Mouse (Mus musculus): ENCODE data around the gene 1700057G04Rik. TPM values are rescaled to one million over a fixed set of nuclear protein-coding genes. Genes with fewer than 3 reads are reported as not detected.

The 1700057G04Rik gene
- not detected in 2 replicates for polyA plus RNA-seq (2015; fragmentation: Nextera tagmentation; extraction: Ambion mirVana)

GRCm38 (mm10) chr9:92309077-92309476 lies at the start of gene 1700057G04Rik:
1700057G04Rik (plus strand) TSS chr9:92309377.
- Histone ChIP-seq H3K36me3 (ENCODE audit: control insufficient read depth, insufficient read depth) (no peaks in the 10 kb centered on the region), H3K27me3 (ENCODE audit: control insufficient read depth, insufficient read depth, low read length) (no peaks in the 10 kb centered on the region), H3K27ac (ENCODE audit: low read length) (no peak within 1 kb of the TSS), H3K9ac (ENCODE audit: low read length) (no peak within 1 kb of the TSS), H3K4me1 (ENCODE audit: control insufficient read depth, insufficient read depth, low read length) (no peaks in the 10 kb centered on the region), H3K4me2 (ENCODE audit: low read depth, low read length) (no peak within 1 kb of the TSS), H3K4me3 (ENCODE audit: low read length) (no peak within 1 kb of the TSS), H3K9me3 (replicated peaks; ENCODE audit: control insufficient read depth, low read length) (no peaks in the 10 kb centered on the region)
- no peak for ATAC-seq (replicated peaks; ENCODE audit: extremely low read depth, insufficient read depth, low FRiP score)
- WGBS: 47% methylated on average over 1 of the region's 1 CpGs

DNA sequence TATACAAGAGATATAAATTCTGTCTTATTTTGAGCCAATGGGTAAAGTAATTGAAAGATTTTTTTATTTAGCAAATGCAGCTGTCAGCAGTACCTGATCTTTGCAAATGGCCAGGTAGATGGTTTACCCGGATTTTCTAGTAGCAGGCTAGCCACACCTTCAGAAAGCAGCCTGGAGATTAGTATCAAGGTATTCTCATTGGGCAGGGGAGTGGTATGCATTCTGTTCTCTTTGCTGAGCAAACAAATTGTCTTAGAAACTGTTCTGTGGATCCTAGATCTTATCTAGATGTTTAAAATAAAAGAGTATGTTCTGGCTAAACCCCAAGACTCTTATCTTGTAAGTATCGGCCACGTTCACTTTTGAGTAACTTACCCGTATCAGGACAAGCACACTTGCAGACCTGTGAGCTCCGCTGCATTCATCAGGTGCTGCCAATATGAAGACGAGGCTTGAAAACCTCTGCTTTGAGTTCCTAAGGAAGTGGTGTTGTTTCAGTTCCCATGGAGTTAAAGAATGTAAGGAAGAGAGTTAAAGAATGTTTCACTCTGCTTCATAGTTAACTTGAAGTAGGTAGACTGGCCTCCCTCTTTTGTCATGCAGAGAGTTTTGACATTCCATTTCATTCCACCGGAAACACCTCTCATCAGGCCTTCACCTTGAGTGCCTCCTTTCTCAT lies 48.6 kb upstream of the 1700057G04Rik start:
- no peak overlapping the region for H3K27ac ChIP-seq (ENCODE audit: low read length)
- no peak for ATAC-seq (replicated peaks; ENCODE audit: extremely low read depth, insufficient read depth, low FRiP score)
- no peak overlapping the region for H3K9ac ChIP-seq (ENCODE audit: low read length)
- H3K9me3 ChIP-seq (replicated peaks; ENCODE audit: control insufficient read depth, low read length): no peaks in the 10 kb centered on the region
- no peaks in the 10 kb centered on the region for H3K27me3 ChIP-seq (ENCODE audit: control insufficient read depth, insufficient read depth, low read length)
- H3K4me1 ChIP-seq (ENCODE audit: control insufficient read depth, insufficient read depth, low read length): no peaks in the 10 kb centered on the region
- 60% methylated on average over 7 of the region's 7 CpGs for WGBS
- no peak overlapping the region for H3K4me3 ChIP-seq (ENCODE audit: low read length)
- no peak overlapping the region for H3K4me2 ChIP-seq (ENCODE audit: low read depth, low read length)
- H3K36me3 ChIP-seq (ENCODE audit: control insufficient read depth, insufficient read depth): peaks cover 10% of the 10 kb centered on the region

DNA sequence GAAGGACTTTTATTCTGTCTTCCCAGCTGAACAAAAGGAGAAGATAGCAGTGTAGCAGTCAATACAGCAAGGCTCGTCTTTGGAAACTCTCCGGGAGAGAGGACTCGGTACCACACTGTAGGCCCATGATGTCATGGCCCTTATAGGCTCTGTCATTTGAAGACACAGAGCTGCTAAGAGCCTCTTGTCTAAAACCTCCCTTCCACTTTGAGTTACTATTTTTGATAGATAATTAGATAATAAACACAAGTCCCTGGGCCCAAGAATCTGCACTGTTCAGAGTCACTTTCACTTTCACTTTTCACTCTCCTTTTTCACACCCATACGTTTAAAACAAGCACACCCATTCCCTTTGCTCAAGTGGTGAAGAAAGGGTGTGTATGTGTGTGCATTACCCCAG lies 43.5 kb upstream of the 1700057G04Rik start:
- Histone ChIP-seq H3K4me3 (ENCODE audit: low read length) (peak overlapping the region; percentile 7), H3K4me1 (ENCODE audit: control insufficient read depth, insufficient read depth, low read length) (no peaks in the 10 kb centered on the region; the same call in 1 of the 2 replicates), H3K4me2 (ENCODE audit: low read depth, low read length) (peak overlapping the region; percentile 52), H3K27me3 (ENCODE audit: control insufficient read depth, insufficient read depth, low read length) (no peaks in the 10 kb centered on the region), H3K9ac (ENCODE audit: low read length) (no peak overlapping the region; the same call in 1 of the 2 replicates), H3K36me3 (ENCODE audit: control insufficient read depth, insufficient read depth) (peaks cover 15% of the 10 kb centered on the region), H3K27ac (ENCODE audit: low read length) (no peak overlapping the region), H3K9me3 (replicated peaks; ENCODE audit: control insufficient read depth, low read length) (no peaks in the 10 kb centered on the region)
- WGBS: 58% methylated on average over 4 of the region's 4 CpGs
- peak; percentile 41; the same call in 1 of the 2 replicates for ATAC-seq (replicated peaks; ENCODE audit: extremely low read depth, insufficient read depth, low FRiP score)

DNA sequence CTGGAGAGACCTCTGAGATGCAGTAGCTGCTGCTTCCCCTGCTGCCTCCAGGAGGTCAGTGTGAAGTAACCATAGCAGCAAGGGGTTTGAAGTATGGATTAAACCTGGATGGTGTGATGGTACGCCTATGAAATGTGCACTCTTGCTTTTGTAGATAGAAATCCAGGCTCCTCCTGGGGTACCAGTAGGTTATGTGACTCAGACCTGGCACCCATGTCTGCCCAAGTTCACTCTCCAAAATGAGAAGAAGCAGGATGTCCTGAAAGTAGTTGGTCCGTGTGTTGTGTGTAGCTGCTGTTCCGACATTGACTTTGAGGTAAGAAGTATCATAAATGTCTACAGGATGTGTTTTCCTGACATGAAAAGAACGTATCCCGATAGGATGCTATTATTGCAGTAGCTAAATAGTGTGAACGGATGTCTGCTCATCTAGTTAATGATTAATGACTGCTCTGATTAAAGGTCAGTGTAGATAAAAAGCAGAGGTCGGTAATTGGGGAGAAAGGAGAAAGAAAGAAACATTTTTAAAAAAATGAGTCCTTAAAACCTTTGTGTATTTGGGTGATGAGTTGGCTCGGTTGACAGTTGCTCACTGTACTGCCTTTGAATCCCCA lies 42.5 kb upstream of the 1700057G04Rik start:
- no peak overlapping the region for H3K9ac ChIP-seq (ENCODE audit: low read length)
- H3K27me3 ChIP-seq (ENCODE audit: control insufficient read depth, insufficient read depth, low read length): no peaks in the 10 kb centered on the region
- H3K4me2 ChIP-seq (ENCODE audit: low read depth, low read length): no peak overlapping the region
- 78% methylated on average over 8 of the region's 8 CpGs for WGBS
- H3K9me3 ChIP-seq (replicated peaks; ENCODE audit: control insufficient read depth, low read length): no peaks in the 10 kb centered on the region
- H3K4me1 ChIP-seq (ENCODE audit: control insufficient read depth, insufficient read depth, low read length): peaks cover 6% of the 10 kb centered on the region
- peaks cover 13% of the 10 kb centered on the region for H3K36me3 ChIP-seq (ENCODE audit: control insufficient read depth, insufficient read depth)
- ATAC-seq (replicated peaks; ENCODE audit: extremely low read depth, insufficient read depth, low FRiP score): no peak
- no peak overlapping the region for H3K4me3 ChIP-seq (ENCODE audit: low read length)
- no peak overlapping the region for H3K27ac ChIP-seq (ENCODE audit: low read length)

GRCm38 (mm10) chr9:92267732-92268131 lies 41.4 kb upstream of the 1700057G04Rik start:
- 80% methylated on average over 1 of the region's 1 CpGs for WGBS
- Histone ChIP-seq H3K27ac (ENCODE audit: low read length) (no peak overlapping the region), H3K27me3 (ENCODE audit: control insufficient read depth, insufficient read depth, low read length) (no peaks in the 10 kb centered on the region), H3K36me3 (ENCODE audit: control insufficient read depth, insufficient read depth) (peaks cover 12% of the 10 kb centered on the region), H3K4me1 (ENCODE audit: control insufficient read depth, insufficient read depth, low read length) (peaks cover 6% of the 10 kb centered on the region), H3K4me3 (ENCODE audit: low read length) (no peak overlapping the region), H3K9ac (ENCODE audit: low read length) (no peak overlapping the region), H3K4me2 (ENCODE audit: low read depth, low read length) (no peak overlapping the region), H3K9me3 (replicated peaks; ENCODE audit: control insufficient read depth, low read length) (no peaks in the 10 kb centered on the region)
- ATAC-seq (replicated peaks; ENCODE audit: extremely low read depth, insufficient read depth, low FRiP score): no peak

GRCm38 (mm10) chr9:92269829-92270404 lies 39.3 kb upstream of the 1700057G04Rik start:
- Histone ChIP-seq H3K27ac (ENCODE audit: low read length) (no peak overlapping the region), H3K4me2 (ENCODE audit: low read depth, low read length) (no peak overlapping the region), H3K36me3 (ENCODE audit: control insufficient read depth, insufficient read depth) (peaks cover 9% of the 10 kb centered on the region), H3K4me1 (ENCODE audit: control insufficient read depth, insufficient read depth, low read length) (peaks cover 15% of the 10 kb centered on the region), H3K4me3 (ENCODE audit: low read length) (no peak overlapping the region), H3K9me3 (replicated peaks; ENCODE audit: control insufficient read depth, low read length) (no peaks in the 10 kb centered on the region), H3K9ac (ENCODE audit: low read length) (no peak overlapping the region), H3K27me3 (ENCODE audit: control insufficient read depth, insufficient read depth, low read length) (no peaks in the 10 kb centered on the region)
- no peak for ATAC-seq (replicated peaks; ENCODE audit: extremely low read depth, insufficient read depth, low FRiP score)
- WGBS: 87% methylated on average over 5 of the region's 5 CpGs

DNA sequence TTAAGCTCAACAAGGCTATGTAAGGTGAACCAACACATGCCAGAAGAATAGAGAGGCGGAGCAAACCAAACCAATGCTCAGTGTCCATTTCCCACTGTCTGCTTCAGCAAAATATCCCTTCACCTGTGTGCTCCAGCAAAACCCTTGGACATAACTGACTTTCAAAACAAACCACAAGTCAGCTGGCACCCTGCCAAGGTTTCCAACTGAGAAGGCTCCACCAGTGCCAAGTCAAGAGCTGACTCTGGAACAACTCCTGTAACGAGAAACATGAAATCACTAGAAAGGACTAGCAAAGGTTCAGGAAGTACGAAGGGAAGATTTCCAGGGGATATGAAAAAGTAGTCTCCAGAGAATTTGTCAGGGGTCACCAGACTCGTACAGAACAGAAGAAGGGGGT lies 38.2 kb upstream of the 1700057G04Rik start:
- peak overlapping the region; percentile 57; the same call in 1 of the 2 replicates for H3K27ac ChIP-seq (ENCODE audit: low read length)
- peak; percentile 47; the same call in 1 of the 2 replicates for ATAC-seq (replicated peaks; ENCODE audit: extremely low read depth, insufficient read depth, low FRiP score)
- H3K4me1 ChIP-seq (ENCODE audit: control insufficient read depth, insufficient read depth, low read length): peaks cover 21% of the 10 kb centered on the region
- 30% methylated on average over 4 of the region's 4 CpGs for WGBS
- no peaks in the 10 kb centered on the region for H3K27me3 ChIP-seq (ENCODE audit: control insufficient read depth, insufficient read depth, low read length)
- H3K4me3 ChIP-seq (ENCODE audit: low read length): no peak overlapping the region
- no peak overlapping the region for H3K4me2 ChIP-seq (ENCODE audit: low read depth, low read length)
- H3K9ac ChIP-seq (ENCODE audit: low read length): no peak overlapping the region
- peaks cover 9% of the 10 kb centered on the region for H3K36me3 ChIP-seq (ENCODE audit: control insufficient read depth, insufficient read depth)
- no peaks in the 10 kb centered on the region for H3K9me3 ChIP-seq (replicated peaks; ENCODE audit: control insufficient read depth, low read length)

- no peak overlapping the region for H3K4me3 ChIP-seq (ENCODE audit: low read length)
- peaks cover 9% of the 10 kb centered on the region for H3K36me3 ChIP-seq (ENCODE audit: control insufficient read depth, insufficient read depth)
- H3K27me3 ChIP-seq (ENCODE audit: control insufficient read depth, insufficient read depth, low read length): no peaks in the 10 kb centered on the region
- ATAC-seq (replicated peaks; ENCODE audit: extremely low read depth, insufficient read depth, low FRiP score): no peak
- H3K9ac ChIP-seq (ENCODE audit: low read length): no peak overlapping the region
- H3K4me2 ChIP-seq (ENCODE audit: low read depth, low read length): no peak overlapping the region
- 88% methylated on average over 4 of the region's 4 CpGs for WGBS
- H3K9me3 ChIP-seq (replicated peaks; ENCODE audit: control insufficient read depth, low read length): no peaks in the 10 kb centered on the region
- peaks cover 22% of the 10 kb centered on the region for H3K4me1 ChIP-seq (ENCODE audit: control insufficient read depth, insufficient read depth, low read length)
- H3K27ac ChIP-seq (ENCODE audit: low read length): no peak overlapping the region
These were observed 36.5 kb upstream of the 1700057G04Rik start for GRCm38 (mm10) chr9:92272650-92273049.

DNA sequence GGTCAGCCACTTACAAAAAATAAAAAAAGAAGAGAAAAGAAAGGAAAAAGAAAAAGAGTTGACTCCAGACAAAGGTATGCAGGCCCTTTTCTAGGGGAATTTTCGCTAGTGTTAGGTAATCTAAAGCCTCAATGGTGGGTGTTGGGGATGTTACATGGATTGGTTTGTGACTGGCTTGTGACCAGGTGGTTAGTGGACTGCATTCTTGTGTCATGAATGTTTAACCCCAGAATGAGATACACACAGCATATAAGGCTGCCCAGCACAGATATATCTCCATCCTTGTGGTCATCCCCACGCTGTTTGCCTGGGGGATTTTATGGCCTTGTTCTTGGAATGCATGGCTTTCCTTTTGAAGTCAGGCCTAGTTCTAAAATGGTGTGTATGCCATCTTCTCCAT lies 35.9 kb upstream of the 1700057G04Rik start:
- WGBS: 81% methylated on average over 2 of the region's 2 CpGs
- H3K27me3 ChIP-seq (ENCODE audit: control insufficient read depth, insufficient read depth, low read length): no peaks in the 10 kb centered on the region
- H3K4me3 ChIP-seq (ENCODE audit: low read length): no peak overlapping the region
- H3K4me2 ChIP-seq (ENCODE audit: low read depth, low read length): no peak overlapping the region
- no peak for ATAC-seq (replicated peaks; ENCODE audit: extremely low read depth, insufficient read depth, low FRiP score)
- no peak overlapping the region for H3K9ac ChIP-seq (ENCODE audit: low read length)
- peaks cover 9% of the 10 kb centered on the region for H3K36me3 ChIP-seq (ENCODE audit: control insufficient read depth, insufficient read depth)
- H3K9me3 ChIP-seq (replicated peaks; ENCODE audit: control insufficient read depth, low read length): no peaks in the 10 kb centered on the region
- H3K27ac ChIP-seq (ENCODE audit: low read length): no peak overlapping the region
- H3K4me1 ChIP-seq (ENCODE audit: control insufficient read depth, insufficient read depth, low read length): peaks cover 22% of the 10 kb centered on the region

All from heart, embryonic 16.5 days (tissue).